Mouse (Mus musculus) stomach, postnatal 0 days (tissue): Measurements from ENCODE around the gene Klf6.

Experiments
- CTCF ChIP-seq: IDR thresholded peaks from 2 replicates; pipeline ENCODE4 v1.5.1; 2016; ENCODE audit warnings: antibody characterized with exemption, low read depth, mild to moderate bottlenecking, moderate library complexity
- EP300 ChIP-seq: optimal IDR thresholded peaks from 2 replicates; pipeline ENCODE3; 2016; ENCODE audit warnings: antibody characterized with exemption

GRCm38 (mm10) chr13:5831976-5832375, 29.3 kb upstream of the Klf6 start:
- no peak for TF ChIP-seq CTCF
- TF ChIP-seq EP300: no peak
